Mouse (Mus musculus): ENCODE measurements at regions not wholly inside any gene's neighbourhood (a gene's known extent, or its start where the extent isn't known, plus 50 kb on each side); places are given as distances from the start of the nearest gene placed in this dataset.

DNA sequence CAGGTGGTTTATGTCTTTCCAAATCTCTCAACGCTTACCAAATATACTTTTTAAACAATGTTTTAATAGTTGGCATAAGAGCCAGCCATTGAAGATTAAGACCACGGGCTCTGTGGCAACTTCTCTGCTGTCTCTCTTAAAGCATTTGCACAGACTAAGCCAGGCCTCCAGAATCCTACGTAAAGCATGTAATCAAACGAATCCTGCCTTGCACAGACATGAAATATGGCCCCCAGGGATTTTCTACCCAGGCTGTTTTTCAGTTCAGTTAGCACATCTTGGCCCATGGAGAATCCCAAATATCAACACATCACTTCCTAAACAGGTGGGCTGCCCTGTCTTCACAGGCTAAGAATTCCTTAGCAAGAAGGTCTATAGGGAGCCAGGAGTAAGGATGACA, 108.9 kb upstream of the Map1b start:
- DNase-seq, result no peak

- no peak for DNase-seq
These were observed 102.0 kb upstream of the Map1b start for GRCm38 (mm10) chr13:99618332-99618731.

DNA sequence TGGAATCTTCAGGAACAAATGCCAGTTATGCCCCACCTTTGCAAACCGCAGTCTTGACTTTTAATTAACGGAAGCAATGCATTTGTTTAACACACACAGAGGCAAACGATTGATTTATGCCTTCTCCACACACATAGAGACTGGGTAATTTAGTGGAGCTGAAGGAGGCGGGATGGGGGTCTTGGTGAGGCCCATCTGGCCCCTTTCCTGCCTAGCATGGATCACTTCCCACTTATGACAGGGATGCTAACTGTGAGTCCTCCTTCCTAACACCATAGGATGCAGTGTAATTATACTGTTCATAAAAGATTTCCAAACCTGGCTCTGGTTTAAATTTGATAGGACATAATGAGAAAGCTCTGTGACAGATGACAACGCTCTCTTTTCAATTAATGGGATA, 101.1 kb upstream of the Map1b start:
- no peak for DNase-seq

DNA sequence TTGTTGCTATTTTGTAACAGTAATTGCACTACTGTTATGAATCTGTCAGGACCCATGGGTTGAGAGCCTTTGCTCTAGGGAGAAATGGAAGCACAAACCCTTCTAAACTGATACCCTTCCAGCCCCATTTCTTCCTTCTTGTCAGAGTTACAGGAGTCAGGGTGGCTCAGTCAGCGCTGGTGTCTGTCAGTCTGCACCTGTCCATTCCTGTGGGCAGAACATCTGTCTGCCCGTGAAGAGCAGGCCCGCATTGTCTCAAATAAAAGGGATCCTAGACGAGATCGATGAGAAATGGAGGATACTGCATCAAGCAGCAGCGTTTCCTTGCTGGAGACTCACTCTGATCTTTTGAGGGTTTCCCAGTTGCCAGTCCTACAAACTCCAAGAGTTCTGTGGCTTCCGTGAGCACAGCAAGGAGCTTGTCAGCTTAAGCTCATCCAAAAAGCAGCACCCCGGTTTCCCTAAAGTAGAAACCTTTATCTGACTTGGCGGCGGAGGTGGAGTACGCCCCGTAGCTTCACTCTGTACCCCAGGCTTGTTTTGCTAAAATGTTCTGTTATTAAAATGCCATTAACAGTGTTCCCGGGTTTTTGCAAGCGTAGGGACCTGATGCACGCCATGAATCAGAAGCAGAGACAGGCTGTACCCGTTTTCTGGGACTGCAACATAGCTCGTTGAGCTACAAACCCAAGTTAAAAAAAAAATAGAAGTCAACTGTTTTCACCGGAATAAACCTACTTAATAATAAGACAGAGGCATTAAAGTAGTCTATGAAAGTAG, 95.6 kb upstream of the Map1b start:
- no peak for DNase-seq

GRCm38 (mm10) chr13:99610498-99610897, 94.2 kb upstream of the Map1b start:
- no peak for DNase-seq

- no peak for DNase-seq
These were observed 93.1 kb upstream of the Map1b start for GRCm38 (mm10) chr13:99609151-99610146.

- no peak for DNase-seq
These were observed 92.3 kb upstream of the Map1b start for GRCm38 (mm10) chr13:99608591-99608990.

- no peak for DNase-seq
These were observed 90.9 kb upstream of the Map1b start for GRCm38 (mm10) chr13:99607208-99607607.

DNA sequence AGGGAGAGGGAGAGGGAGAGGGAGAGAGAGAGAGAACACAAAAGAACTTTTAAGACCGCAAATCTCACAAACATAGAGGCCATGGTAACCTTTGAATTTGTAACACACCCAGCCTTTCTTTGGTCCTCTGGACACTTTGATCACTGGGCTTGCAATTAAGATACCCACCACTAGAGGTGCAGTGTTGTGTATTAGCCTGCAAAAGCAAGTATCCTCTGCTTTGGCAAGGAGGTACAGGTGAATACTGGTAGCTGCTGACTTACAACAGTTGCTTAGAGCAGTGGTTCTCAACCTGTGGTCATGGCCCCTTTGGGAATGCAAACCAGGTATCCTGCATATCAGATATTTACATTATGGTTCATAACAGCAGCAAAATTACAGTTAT, 90.3 kb upstream of the Map1b start:
- no peak for DNase-seq

GRCm38 (mm10) chr13:99605866-99606605, 89.7 kb upstream of the Map1b start:
- no peak for DNase-seq

- DNase-seq, result no peak
These were observed 81.6 kb upstream of the Map1b start for GRCm38 (mm10) chr13:99597891-99598290.

DNA sequence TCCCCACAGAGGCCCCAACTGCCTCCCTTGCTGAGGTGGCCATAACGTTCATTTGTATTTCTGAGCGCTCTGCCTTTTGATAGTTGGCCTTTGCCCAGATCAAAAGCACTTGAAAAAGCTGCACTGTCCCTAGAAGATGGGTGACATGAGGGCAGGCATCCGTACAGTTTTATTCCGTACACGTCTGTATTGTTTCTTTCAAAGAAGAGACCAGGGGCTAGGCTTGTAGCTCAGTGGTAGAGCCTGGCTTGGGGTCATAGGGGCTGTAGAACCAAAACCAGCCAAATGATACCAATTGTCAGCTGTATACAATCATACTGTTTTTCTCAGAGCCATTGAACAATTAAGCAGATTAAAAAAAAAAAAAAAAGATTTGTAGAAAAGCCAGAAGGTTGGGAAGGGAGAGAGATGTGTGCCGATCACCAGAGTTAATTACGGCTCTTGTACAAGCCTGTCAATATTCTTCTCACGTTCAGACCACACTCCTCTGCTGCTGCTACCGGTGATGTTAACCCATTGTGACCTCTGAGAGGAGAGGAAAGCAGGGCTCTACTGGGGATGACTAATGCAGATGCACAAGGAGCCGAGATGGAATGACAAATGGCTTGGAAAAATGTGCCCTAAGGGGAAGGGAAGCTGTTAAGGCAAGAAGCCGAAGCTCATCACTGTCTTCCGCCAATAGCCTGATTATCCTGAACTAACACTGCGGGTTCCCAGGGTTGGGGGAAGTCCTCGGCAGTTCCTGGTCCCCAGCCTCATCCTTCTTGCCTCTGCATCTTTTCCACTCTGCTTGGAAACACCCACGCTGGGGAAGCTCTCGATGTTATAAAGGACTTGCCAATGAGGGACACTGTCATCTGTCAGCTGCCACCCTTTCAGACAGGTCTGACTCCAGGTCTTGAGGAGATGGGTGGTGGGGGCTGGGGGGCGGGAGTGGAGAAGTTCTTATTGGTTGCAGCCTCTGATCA, 77.8 kb upstream of the Map1b start:
- DNase-seq, result no peak

DNA sequence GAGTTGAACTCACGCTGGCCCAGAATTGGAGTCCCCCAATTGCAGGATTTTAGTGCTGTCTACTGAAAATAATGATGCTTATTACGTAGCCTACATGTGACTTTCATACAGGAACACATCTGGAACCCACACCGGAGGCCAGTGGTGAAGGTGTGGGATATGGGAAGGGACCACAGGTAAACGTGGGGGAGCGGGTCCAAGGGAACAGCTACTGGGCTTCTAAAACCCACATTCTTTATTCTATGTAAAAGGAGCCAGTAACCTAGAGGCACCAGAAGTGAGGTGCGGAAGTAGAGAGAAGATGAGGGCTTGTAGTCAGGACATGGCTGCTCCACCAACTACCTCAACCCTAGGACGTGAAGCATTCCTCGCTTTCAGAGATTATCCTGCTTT, 76.9 kb upstream of the Map1b start:
- DNase-seq, result no peak

- peak; percentile 32 for DNase-seq
These were observed 76.4 kb upstream of the Map1b start for GRCm38 (mm10) chr13:99592596-99593242.

DNA sequence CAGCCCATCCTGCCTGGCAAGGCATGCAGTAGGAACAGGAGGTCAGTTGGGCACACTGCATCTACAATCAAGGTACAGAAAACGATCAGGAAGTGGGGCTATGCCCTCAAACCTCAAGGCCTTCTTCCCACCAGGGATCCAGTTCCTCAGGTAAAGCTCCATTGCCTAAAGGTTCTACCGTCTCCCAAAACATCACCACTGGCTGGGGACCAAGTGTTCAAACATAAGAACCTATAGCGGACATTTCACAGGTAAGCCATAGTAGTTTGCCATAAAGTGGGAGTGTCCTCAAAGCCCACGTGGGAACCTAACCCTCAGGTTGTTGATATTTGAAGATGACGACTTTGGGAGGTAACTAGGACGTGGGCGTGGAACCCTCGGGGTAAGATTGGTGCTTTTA, 72.3 kb upstream of the Map1b start:
- DNase-seq, result no peak

DNA sequence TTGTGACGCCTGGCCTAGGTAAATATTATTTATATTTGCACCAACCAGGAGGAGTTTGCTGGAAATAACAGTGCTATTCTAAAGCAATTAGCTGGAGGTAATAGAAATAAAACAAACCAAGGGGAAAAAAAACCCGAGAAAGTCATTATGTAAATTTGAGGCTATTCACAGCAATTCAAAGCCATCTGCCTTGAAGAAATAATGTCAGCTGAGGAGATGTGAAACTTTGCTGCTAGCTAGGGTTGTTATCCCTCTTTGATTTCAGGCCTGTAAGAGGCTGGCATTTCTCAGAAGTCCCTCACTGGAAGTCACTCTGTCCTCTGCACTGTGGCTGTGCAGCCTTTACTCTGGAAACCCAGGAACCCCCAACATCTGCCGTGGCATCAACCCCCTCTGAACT, 67.5 kb upstream of the Map1b start:
- no peak for DNase-seq

DNA sequence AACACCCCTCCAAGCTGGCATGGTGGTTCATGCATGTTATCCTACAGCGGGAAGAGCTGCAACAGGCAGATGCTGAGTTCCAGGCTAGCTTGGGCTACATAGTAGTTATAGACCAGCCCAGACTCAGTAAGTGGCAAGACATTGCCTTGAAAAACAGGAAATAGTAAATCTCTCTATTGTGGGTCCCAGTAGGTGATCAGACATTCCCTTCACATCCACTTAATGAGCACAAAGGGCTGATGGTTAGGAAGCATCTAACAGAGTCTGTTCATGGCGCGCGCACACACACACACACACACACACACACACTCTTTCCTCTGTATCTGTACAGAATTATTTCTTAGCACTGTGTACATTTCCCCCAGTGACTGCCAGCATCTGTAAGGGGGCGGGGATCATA, 64.0 kb upstream of the Map1b start:
- no peak for DNase-seq

- no peak for DNase-seq
These were observed 63.3 kb upstream of the Map1b start for GRCm38 (mm10) chr13:99579596-99580175.

DNA sequence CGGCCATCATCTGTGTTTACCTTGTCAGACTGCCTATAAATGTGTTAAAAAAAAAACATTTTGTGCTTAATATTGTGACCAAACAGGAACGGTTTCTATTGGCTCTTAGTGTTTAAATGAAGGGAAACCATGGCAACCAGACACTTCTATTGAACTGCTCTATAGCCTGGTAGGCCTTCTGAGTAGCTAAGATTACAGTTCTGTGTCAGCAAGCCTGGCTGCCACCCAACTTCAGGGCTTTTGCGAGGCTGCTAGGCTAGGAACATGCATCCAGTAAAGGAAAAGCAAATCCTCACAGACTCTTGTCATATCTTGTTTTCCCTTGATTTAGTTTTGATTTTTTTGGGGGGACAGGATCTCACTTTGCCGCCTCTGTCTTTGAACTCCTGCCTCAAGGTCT, 61.3 kb upstream of the Map1b start:
- DNase-seq, result no peak

GRCm38 (mm10) chr13:99573021-99573420, 56.7 kb upstream of the Map1b start:
- DNase-seq, result no peak

- DNase-seq, result no peak
These were observed 56.0 kb upstream of the Map1b start for GRCm38 (mm10) chr13:99572381-99572780.
